Mouse (Mus musculus): ENCODE measurements around the gene Spred2. TPM values are rescaled to one million over a fixed set of nuclear protein-coding genes. Genes with fewer than 3 reads are reported as not detected.

Spred2 gene
- polyA plus RNA-seq, 1 experiment from 2014 or later, result 7.4 TPM

GRCm38 (mm10) chr11:19926843-19927120 lies 2.6 kb downstream of the Spred2 start:
- peak overlapping the region; percentile 94; the same call in 1 of the 2 replicates for H3K27ac ChIP-seq
- no peak overlapping the region for H3K9ac ChIP-seq
- WGBS, result 44% methylated on average over 2 of the region's 2 CpGs
- H3K36me3 ChIP-seq, result no peaks in the 10 kb centered on the region
- peaks cover 22% of the 10 kb centered on the region for H3K4me1 ChIP-seq
- H3K4me3 ChIP-seq (replicated peaks), result peak overlapping the region; percentile 96
- no peak for ATAC-seq (ENCODE audit: insufficient read depth, low FRiP score, low read depth)
- peak overlapping the region; percentile 69 for H3K4me2 ChIP-seq
- H3K9me3 ChIP-seq, result no peaks in the 10 kb centered on the region
- H3K27me3 ChIP-seq (replicated peaks), result no peaks in the 10 kb centered on the region

GRCm38 (mm10) chr11:19928633-19929032 lies 4.5 kb downstream of the Spred2 start:
- Histone ChIP-seq H3K9ac (no peak overlapping the region), H3K27me3 (replicated peaks) (no peaks in the 10 kb centered on the region), H3K4me3 (replicated peaks) (no peak overlapping the region), H3K4me1 (peaks cover 22% of the 10 kb centered on the region), H3K4me2 (no peak overlapping the region), H3K36me3 (no peaks in the 10 kb centered on the region), H3K27ac (no peak overlapping the region), H3K9me3 (no peaks in the 10 kb centered on the region)
- no peak for ATAC-seq (ENCODE audit: insufficient read depth, low FRiP score, low read depth)
- 83% methylated on average over 4 of the region's 4 CpGs for WGBS

- H3K27ac ChIP-seq, result peak overlapping the region; percentile 51
- 61% methylated on average over 11 of the region's 11 CpGs for WGBS
- ATAC-seq (ENCODE audit: insufficient read depth, low FRiP score, low read depth), result no peak
These were observed 5.1 kb downstream of the Spred2 start for GRCm38 (mm10) chr11:19929087-19929865.

GRCm38 (mm10) chr11:19931569-19932230 lies 7.5 kb downstream of the Spred2 start:
- H3K36me3 ChIP-seq, result no peaks in the 10 kb centered on the region
- H3K4me2 ChIP-seq, result no peak overlapping the region
- WGBS, result 90% methylated on average over 9 of the region's 9 CpGs
- no peak overlapping the region for H3K9ac ChIP-seq
- H3K27ac ChIP-seq, result no peak overlapping the region
- no peak overlapping the region for H3K4me3 ChIP-seq (replicated peaks)
- H3K27me3 ChIP-seq (replicated peaks), result no peaks in the 10 kb centered on the region
- peaks cover 19% of the 10 kb centered on the region for H3K4me1 ChIP-seq
- ATAC-seq (ENCODE audit: insufficient read depth, low FRiP score, low read depth), result no peak
- H3K9me3 ChIP-seq, result no peaks in the 10 kb centered on the region

More at GRCm38 (mm10) chr11:19929087-19929865, 5.1 kb downstream of the Spred2 start:
- no peak overlapping the region for H3K4me2 ChIP-seq
- no peaks in the 10 kb centered on the region for H3K9me3 ChIP-seq
- no peak overlapping the region for H3K4me3 ChIP-seq (replicated peaks)
- H3K27me3 ChIP-seq (replicated peaks), result no peaks in the 10 kb centered on the region
- peaks cover 22% of the 10 kb centered on the region for H3K4me1 ChIP-seq
- no peaks in the 10 kb centered on the region for H3K36me3 ChIP-seq
- no peak overlapping the region for H3K9ac ChIP-seq

- Histone ChIP-seq H3K4me2 (no peak overlapping the region), H3K27me3 (replicated peaks) (no peaks in the 10 kb centered on the region), H3K27ac (no peak overlapping the region), H3K9me3 (no peaks in the 10 kb centered on the region), H3K36me3 (no peaks in the 10 kb centered on the region), H3K4me3 (replicated peaks) (no peak overlapping the region), H3K9ac (no peak overlapping the region), H3K4me1 (peaks cover 18% of the 10 kb centered on the region; the same call in 1 of the 2 replicates)
- ATAC-seq (ENCODE audit: insufficient read depth, low FRiP score, low read depth), result no peak
- 88% methylated on average over 14 of the region's 14 CpGs for WGBS
These were observed 8.9 kb downstream of the Spred2 start for GRCm38 (mm10) chr11:19932983-19933511.

- no peak overlapping the region for H3K27ac ChIP-seq
- H3K9me3 ChIP-seq, result no peaks in the 10 kb centered on the region
- H3K36me3 ChIP-seq, result no peaks in the 10 kb centered on the region
- H3K9ac ChIP-seq, result no peak overlapping the region
- no peaks in the 10 kb centered on the region for H3K27me3 ChIP-seq (replicated peaks)
- ATAC-seq (ENCODE audit: insufficient read depth, low FRiP score, low read depth), result no peak
- H3K4me2 ChIP-seq, result no peak overlapping the region
- no peak overlapping the region for H3K4me3 ChIP-seq (replicated peaks)
- WGBS, result 36% methylated on average over 7 of the region's 7 CpGs
- peaks cover 7% of the 10 kb centered on the region; the same call in 1 of the 2 replicates for H3K4me1 ChIP-seq
These were observed 11.6 kb downstream of the Spred2 start for GRCm38 (mm10) chr11:19935524-19936354.

- Histone ChIP-seq H3K4me2 (no peak overlapping the region), H3K27ac (no peak overlapping the region), H3K9me3 (no peaks in the 10 kb centered on the region), H3K27me3 (replicated peaks) (no peaks in the 10 kb centered on the region), H3K36me3 (no peaks in the 10 kb centered on the region), H3K9ac (no peak overlapping the region), H3K4me1 (peaks cover 22% of the 10 kb centered on the region), H3K4me3 (replicated peaks) (no peak overlapping the region)
- WGBS, result 92% methylated on average over 10 of the region's 10 CpGs
- ATAC-seq (ENCODE audit: insufficient read depth, low FRiP score, low read depth), result no peak
These were observed 14.4 kb downstream of the Spred2 start for GRCm38 (mm10) chr11:19938456-19939004.

GRCm38 (mm10) chr11:19939305-19939730 lies 15.1 kb downstream of the Spred2 start:
- Histone ChIP-seq H3K36me3 (no peaks in the 10 kb centered on the region), H3K27me3 (replicated peaks) (no peaks in the 10 kb centered on the region), H3K4me1 (peaks cover 22% of the 10 kb centered on the region), H3K9me3 (no peaks in the 10 kb centered on the region), H3K4me2 (no peak overlapping the region), H3K4me3 (replicated peaks) (no peak overlapping the region), H3K9ac (no peak overlapping the region), H3K27ac (no peak overlapping the region)
- 68% methylated on average over 5 of the region's 5 CpGs for WGBS
- no peak for ATAC-seq (ENCODE audit: insufficient read depth, low FRiP score, low read depth)

- H3K9me3 ChIP-seq, result no peaks in the 10 kb centered on the region
- H3K36me3 ChIP-seq, result no peaks in the 10 kb centered on the region
- H3K27me3 ChIP-seq (replicated peaks), result no peaks in the 10 kb centered on the region
- no peak overlapping the region for H3K27ac ChIP-seq
- ATAC-seq (ENCODE audit: insufficient read depth, low FRiP score, low read depth), result no peak
- 92% methylated on average over 8 of the region's 8 CpGs for WGBS
- no peak overlapping the region for H3K4me2 ChIP-seq
- H3K4me1 ChIP-seq, result peaks cover 22% of the 10 kb centered on the region
- H3K9ac ChIP-seq, result no peak overlapping the region
- H3K4me3 ChIP-seq (replicated peaks), result no peak overlapping the region
These were observed 15.7 kb downstream of the Spred2 start for GRCm38 (mm10) chr11:19939831-19940230.

- Histone ChIP-seq H3K27ac (peak overlapping the region; percentile 16; the same call in 1 of the 2 replicates), H3K4me3 (replicated peaks) (no peak overlapping the region), H3K9me3 (no peaks in the 10 kb centered on the region), H3K27me3 (replicated peaks) (no peaks in the 10 kb centered on the region), H3K4me2 (no peak overlapping the region), H3K9ac (no peak overlapping the region), H3K36me3 (peaks cover 6% of the 10 kb centered on the region; the same call in 1 of the 2 replicates), H3K4me1 (peaks cover 19% of the 10 kb centered on the region)
- 79% methylated on average over 12 of the region's 12 CpGs for WGBS
- ATAC-seq (ENCODE audit: insufficient read depth, low FRiP score, low read depth), result peak; percentile 28; the same call in 1 of the 2 replicates
These were observed 17.1 kb downstream of the Spred2 start for GRCm38 (mm10) chr11:19941156-19941777.

GRCm38 (mm10) chr11:19941978-19942377 lies 17.8 kb downstream of the Spred2 start:
- Histone ChIP-seq H3K4me2 (no peak overlapping the region), H3K4me1 (peaks cover 15% of the 10 kb centered on the region), H3K4me3 (replicated peaks) (no peak overlapping the region), H3K36me3 (peaks cover 6% of the 10 kb centered on the region; the same call in 1 of the 2 replicates), H3K27me3 (replicated peaks) (no peaks in the 10 kb centered on the region), H3K9me3 (no peaks in the 10 kb centered on the region), H3K9ac (no peak overlapping the region), H3K27ac (peak overlapping the region; percentile 16; the same call in 1 of the 2 replicates)
- ATAC-seq (ENCODE audit: insufficient read depth, low FRiP score, low read depth), result no peak
- WGBS, result 63% methylated on average over 4 of the region's 4 CpGs
